Mouse (Mus musculus): ENCODE measurements at regions not wholly inside any gene's neighbourhood (a gene's known extent, or its start where the extent isn't known, plus 50 kb on each side); places are given as distances from the start of the nearest gene placed in this dataset.

DNA sequence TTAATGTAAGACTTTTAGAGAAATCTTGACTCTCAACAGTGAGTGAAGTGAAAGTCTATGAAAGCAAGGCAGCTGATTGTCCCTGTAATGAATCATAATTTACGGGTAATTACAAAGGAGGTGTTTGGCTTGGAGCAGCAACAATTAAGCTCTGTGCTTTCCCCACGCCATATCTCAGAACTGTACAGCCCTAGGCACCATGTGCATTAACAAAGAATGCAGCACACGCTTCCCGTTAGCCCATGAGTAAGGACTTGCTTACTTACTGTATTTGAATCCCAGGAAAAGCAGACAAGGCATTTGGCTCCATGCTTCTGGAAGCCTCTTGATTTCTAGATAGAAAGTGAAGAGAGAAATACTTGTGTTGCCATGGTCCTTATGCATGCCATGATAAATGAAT lies 354.2 kb upstream of the Hs6st1 start:
- TF ChIP-seq POLR2A (IDR thresholded peaks at IDR 0.05; ENCODE audit: low read depth, low read length): no peak
- TF ChIP-seq CTCF (IDR thresholded peaks at IDR 0.05; ENCODE audit: borderline replicate concordance, insufficient read depth, low read length): no peak

Measured in embryonic fibroblast, embryonic 13.5 days (primary cell).